Mouse (Mus musculus): ENCODE results near the gene Arrdc4.

Arrdc4 gene

GRCm38 (mm10) chr7:68748761-68749635, at the start of gene Arrdc4:
Gene Arrdc4 (minus strand): TSS chr7:68749241.
- peak; percentile 99 for DNase-seq (ENCODE audit: low spot score)

GRCm38 (mm10) chr7:68795578-68795977, 46.5 kb upstream of the Arrdc4 start:
- DNase-seq (ENCODE audit: low spot score) = no peak

- no peak for DNase-seq (ENCODE audit: low spot score)
Observed at GRCm38 (mm10) chr7:68788711-68789110, 39.7 kb upstream of the Arrdc4 start.

- no peak for DNase-seq (ENCODE audit: low spot score)
Observed at GRCm38 (mm10) chr7:68771757-68772094, 22.7 kb upstream of the Arrdc4 start.

- DNase-seq (ENCODE audit: low spot score) = no peak
Observed at GRCm38 (mm10) chr7:68770894-68771756, 22.1 kb upstream of the Arrdc4 start.

- no peak for DNase-seq (ENCODE audit: low spot score)
Observed at GRCm38 (mm10) chr7:68765926-68766325, 16.9 kb upstream of the Arrdc4 start.

- DNase-seq (ENCODE audit: low spot score) = no peak
Observed at GRCm38 (mm10) chr7:68759148-68759724, 10.2 kb upstream of the Arrdc4 start.

GRCm38 (mm10) chr7:68756656-68757204, 7.7 kb upstream of the Arrdc4 start:
- DNase-seq (ENCODE audit: low spot score) = no peak

- DNase-seq (ENCODE audit: low spot score) = no peak
Observed at GRCm38 (mm10) chr7:68749919-68750318, 878 bp upstream of the Arrdc4 start.

- peak; percentile 19 for DNase-seq (ENCODE audit: low spot score)
Observed at GRCm38 (mm10) chr7:68748361-68748760, 680 bp downstream of the Arrdc4 start.

GRCm38 (mm10) chr7:68744616-68745015, 4.4 kb downstream of the Arrdc4 start:
- DNase-seq (ENCODE audit: low spot score) = no peak

- DNase-seq (ENCODE audit: low spot score) = no peak
Observed at GRCm38 (mm10) chr7:68744206-68744605, 4.8 kb downstream of the Arrdc4 start.

- DNase-seq (ENCODE audit: low spot score) = no peak
Observed at GRCm38 (mm10) chr7:68740763-68741162, 8.3 kb downstream of the Arrdc4 start.

GRCm38 (mm10) chr7:68738676-68739399, 10.2 kb downstream of the Arrdc4 start:
- DNase-seq (ENCODE audit: low spot score) = no peak

GRCm38 (mm10) chr7:68726380-68726779, 22.7 kb downstream of the Arrdc4 start:
- no peak for DNase-seq (ENCODE audit: low spot score)

- DNase-seq (ENCODE audit: low spot score) = no peak
Observed at GRCm38 (mm10) chr7:68724711-68725110, 24.3 kb downstream of the Arrdc4 start.

GRCm38 (mm10) chr7:68721520-68721919, 27.5 kb downstream of the Arrdc4 start:
- DNase-seq (ENCODE audit: low spot score) = no peak

- no peak for DNase-seq (ENCODE audit: low spot score)
Observed at GRCm38 (mm10) chr7:68717988-68718387, 31.1 kb downstream of the Arrdc4 start.

- DNase-seq (ENCODE audit: low spot score) = peak; percentile 24
Observed at GRCm38 (mm10) chr7:68717498-68717897, 31.5 kb downstream of the Arrdc4 start.

- no peak for DNase-seq (ENCODE audit: low spot score)
Observed at GRCm38 (mm10) chr7:68716926-68717325, 32.1 kb downstream of the Arrdc4 start.

GRCm38 (mm10) chr7:68712928-68713327, 36.1 kb downstream of the Arrdc4 start:
- no peak for DNase-seq (ENCODE audit: low spot score)

GRCm38 (mm10) chr7:68712425-68712824, 36.6 kb downstream of the Arrdc4 start:
- no peak for DNase-seq (ENCODE audit: low spot score)
